Mouse (Mus musculus): ENCODE results near the gene Cwf19l1. TPM values are rescaled to one million over a fixed set of nuclear protein-coding genes. Genes with fewer than 3 reads are reported as not detected.
A peak's percentile ranks its signal among the peaks of the same experiment; 100 is the strongest.
"Not testable (repeated sequence)": the region's sequence is repeated elsewhere in the genome, so short reads cannot be mapped to it uniquely, and the experiment has no call there.

Cwf19l1 gene
- total RNA-seq, 2 experiments from 2014 or later, result 8.3 to 8.9 TPM

DNA sequence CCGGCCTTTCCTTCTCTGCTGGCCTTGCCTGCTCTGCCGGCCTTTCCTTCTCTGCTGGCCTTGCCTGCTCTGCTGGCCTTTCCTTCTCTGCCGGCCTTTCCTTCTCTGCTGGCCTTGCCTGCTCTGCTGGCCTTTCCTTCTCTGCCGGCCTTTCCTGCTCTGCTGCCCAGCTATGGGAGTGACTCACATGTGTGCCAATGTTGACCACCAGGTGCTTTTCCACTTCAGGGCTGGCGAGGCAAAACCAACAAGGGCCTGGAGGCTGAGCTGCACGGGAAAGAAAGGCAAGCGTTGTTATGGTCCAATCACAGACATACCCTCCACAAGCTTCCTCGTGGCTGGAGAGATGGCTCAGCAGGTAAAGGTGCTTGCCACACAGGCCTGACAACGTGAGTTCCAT, 15.0 kb downstream of the Cwf19l1 start:
- DNase-seq; intact Hi-C loops (cut with DNase I): not testable (repeated sequence)

DNA sequence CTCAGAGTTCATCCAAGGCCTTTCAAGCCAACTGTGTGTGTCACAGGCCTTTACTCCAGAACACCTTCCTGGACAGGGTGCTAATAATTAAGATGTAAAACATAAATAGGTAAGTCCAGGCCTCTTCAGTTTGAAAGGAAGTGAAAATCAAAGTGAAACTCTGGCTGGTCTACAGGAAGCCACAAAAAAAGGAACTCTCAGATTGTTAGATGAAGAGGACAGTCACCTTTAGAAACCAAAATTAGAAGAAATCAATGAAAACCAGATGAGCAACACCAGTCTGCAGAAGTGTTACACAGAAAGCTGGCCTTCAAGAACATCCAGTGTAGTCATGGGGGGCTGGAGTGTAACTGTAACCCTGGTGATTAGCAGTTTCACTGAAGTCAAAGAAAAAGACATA, 17.9 kb downstream of the Cwf19l1 start:
- no peak for DNase-seq
- intact Hi-C loops (cut with DNase I), result no loop called here

GRCm38 (mm10) chr19:44111706-44112105, 24.0 kb downstream of the Cwf19l1 start:
- intact Hi-C loops (cut with DNase I), result no loop called here
- no peak for DNase-seq

DNA sequence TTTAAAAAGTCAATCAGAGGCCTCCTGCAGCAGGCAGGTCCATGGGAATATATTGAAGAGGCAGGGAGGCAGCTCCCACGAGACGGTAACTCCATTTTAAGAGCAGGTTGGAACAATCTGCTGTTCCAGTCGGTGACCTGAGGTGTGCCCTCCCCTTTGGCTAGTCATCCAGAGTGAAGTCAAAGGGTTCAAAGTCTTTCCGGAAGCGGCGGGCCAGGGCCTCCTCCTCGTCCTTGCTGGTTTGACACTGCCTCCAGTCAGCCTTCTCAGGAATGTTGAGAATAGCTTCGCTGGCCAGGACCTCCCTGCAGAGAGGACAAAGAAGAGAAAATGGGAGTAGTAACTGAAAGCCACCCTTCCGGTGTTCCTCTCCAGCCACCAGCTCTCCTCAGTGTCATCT, 25.3 kb downstream of the Cwf19l1 start:
- no peak for DNase-seq
- intact Hi-C loops (cut with DNase I), result no loop called here

GRCm38 (mm10) chr19:44108996-44109395, 26.7 kb downstream of the Cwf19l1 start:
- DNase-seq, result no peak
- intact Hi-C loops (cut with DNase I), result no loop called here

DNA sequence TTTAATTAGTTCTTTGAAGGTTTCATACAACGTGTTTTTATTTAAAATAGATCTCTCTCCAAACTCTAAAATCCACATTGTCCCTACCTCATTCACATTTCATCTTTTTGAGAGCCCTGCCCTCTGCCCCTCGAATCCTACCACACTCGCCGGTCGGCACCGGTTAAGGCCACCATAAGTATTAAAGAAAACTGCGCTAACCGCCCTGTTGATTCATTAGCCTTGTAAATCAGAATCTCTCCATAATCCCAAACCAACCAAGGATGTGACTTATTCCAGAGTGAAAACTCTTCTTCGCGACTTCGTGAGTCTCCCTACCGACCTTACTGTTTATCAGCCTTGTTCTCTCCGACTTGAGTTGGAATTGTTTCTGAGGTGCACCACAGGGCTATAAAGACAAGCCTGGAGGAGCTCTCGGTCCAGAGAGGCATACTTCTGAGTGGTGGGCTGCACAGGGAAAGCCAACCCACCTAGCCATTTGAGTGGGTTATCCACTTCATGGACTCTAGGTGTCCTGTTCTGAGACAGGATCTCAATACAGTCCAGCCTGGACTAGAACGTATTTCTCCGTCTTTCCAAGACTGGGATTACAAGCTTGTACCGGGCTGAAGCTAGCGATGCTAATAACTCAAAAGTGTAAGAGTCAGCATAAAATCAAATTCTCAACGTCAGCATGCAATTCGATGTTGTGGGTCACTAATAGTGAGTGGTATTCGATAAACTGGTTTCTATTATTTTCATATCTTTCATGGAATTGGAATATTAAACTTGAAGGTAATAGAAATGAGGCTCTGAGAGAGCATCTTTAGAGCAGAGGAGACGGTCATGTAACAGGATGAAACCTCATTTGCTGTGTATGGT, 27.8 kb downstream of the Cwf19l1 start:
- peak in 1 of 2 experiments; percentile 10 for DNase-seq
- intact Hi-C loops (cut with DNase I), result loop anchor here (2.0 kb wide), 2 partner anchors 27 to 39 kb away; partner anchors contain the start of genes Cwf19l1 and Erlin1

DNA sequence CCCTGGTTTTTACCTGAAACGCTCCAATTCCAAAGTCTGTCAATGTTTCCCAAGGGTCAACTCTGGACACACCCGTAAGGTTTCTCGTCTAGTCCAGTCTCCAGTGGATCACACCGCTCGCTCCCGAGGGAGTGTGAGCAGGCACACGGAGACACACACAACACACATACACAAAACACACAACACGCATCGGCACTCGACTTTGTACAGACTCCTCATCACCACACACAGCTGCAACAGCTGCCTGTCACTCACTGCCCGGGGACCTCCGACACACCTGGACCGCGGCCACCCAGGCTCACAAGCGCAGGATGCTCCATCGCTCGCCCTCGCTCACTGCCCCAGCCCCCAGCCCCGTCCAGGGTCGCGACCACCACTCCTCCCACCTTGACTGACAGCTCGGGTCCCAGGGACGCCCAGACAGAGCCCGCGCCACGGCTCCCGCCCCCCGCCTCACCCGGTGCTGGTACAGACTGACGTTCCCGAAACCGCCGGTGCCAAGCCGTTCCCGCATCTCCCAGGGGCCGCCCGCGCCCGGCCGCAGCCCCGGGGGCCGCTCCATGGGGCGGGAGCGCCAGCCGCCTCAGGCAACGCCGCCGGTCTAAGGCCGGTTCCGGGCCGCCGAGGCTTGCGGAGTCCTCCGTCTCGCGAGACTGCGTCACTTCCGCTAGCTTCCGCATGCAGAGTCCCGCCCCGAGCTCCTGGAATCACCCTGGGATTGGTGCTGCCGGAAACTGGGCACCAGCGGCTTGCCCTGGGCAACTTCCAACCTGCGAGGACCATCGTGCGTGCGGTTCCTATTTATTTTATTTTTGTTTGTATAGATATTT, 28.6 kb downstream of the Cwf19l1 start, which contains the start of gene Chuk:
Chuk (minus strand) TSS at position 650 of the 830 bp plus-strand sequence.
- intact Hi-C loops (cut with DNase I), result loop anchor here (2.0 kb wide), 2 partner anchors 28 to 38 kb away; partner anchors contain the start of genes Cwf19l1 and Erlin1
- peak; percentile 96 to 98 for DNase-seq

- no peak for DNase-seq
- intact Hi-C loops (cut with DNase I), result no loop called here
Observed at GRCm38 (mm10) chr19:44104393-44104792, 31.3 kb downstream of the Cwf19l1 start.

- DNase-seq, result no peak
- intact Hi-C loops (cut with DNase I), result no loop called here
Observed at GRCm38 (mm10) chr19:44103001-44103400, 32.7 kb downstream of the Cwf19l1 start.

DNA sequence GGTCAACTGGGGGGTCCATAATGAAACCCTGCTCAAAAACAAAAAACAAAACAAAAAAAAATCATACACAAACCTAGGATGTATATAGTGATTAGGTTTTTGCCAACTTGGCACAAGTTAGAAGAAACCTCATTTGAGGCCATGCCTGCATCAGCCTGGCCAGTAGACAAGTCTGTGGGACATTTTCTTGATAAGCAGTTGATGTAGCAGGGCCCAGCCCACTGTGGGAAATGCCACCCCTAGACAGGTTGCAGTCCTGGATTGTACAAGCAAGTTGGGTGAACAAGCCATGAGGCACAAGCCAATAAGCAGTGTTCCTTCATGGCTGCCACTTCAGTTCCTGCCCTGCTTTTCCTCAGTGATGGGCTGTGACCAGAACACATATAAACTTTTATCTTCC, 34.8 kb downstream of the Cwf19l1 start:
- intact Hi-C loops (cut with DNase I), result no loop called here
- no peak for DNase-seq

- no peak for DNase-seq
- intact Hi-C loops (cut with DNase I), result no loop called here
Observed at GRCm38 (mm10) chr19:44086278-44086677, 49.4 kb downstream of the Cwf19l1 start.

GRCm38 (mm10) chr19:44080920-44081319, 54.8 kb downstream of the Cwf19l1 start:
- intact Hi-C loops (cut with DNase I), result no loop called here

GRCm38 (mm10) chr19:44080023-44080422, 55.7 kb downstream of the Cwf19l1 start:
- no peak for DNase-seq
- intact Hi-C loops (cut with DNase I), result no loop called here

More at GRCm38 (mm10) chr19:44080920-44081319, 54.8 kb downstream of the Cwf19l1 start:
- DNase-seq, result no peak

GRCm38 (mm10) chr19:44077024-44077423, 58.7 kb downstream of the Cwf19l1 start:
- intact Hi-C loops (cut with DNase I), result loop anchor here (10.0 kb wide), 1 partner anchor 322 kb away; the partner anchor contains the start of genes Cox15 and Cutc
- no peak for DNase-seq

GRCm38 (mm10) chr19:44076457-44076856, 59.2 kb downstream of the Cwf19l1 start:
- intact Hi-C loops (cut with DNase I), result loop anchor here (10.0 kb wide), 1 partner anchor 322 kb away; the partner anchor contains the start of genes Cox15 and Cutc
- DNase-seq, result no peak

DNA sequence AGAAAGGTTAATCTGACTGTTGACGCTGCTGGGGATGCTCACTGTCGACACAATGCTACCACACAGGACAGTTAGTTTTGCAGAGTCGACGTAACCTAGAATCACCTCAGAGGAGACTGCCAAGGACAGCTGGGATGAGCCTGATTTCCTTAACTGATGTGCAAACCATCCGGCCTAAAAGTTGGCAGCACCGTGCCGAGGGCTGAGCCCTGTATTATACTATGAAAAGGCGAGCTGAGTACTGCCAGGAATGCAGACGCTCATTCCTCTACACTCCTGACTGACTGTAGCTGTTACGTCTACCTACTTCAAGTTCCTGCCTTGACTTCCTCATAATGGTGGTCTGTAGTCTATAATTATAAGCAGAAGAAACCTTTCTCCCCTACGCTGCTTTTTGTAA, 60.7 kb downstream of the Cwf19l1 start:
- DNase-seq, result no peak
- intact Hi-C loops (cut with DNase I), result loop anchor here (10.0 kb wide), 1 partner anchor 320 kb away; the partner anchor contains the start of genes Cox15 and Cutc

GRCm38 (mm10) chr19:44071166-44071565, 64.5 kb downstream of the Cwf19l1 start:
- no peak for DNase-seq
- intact Hi-C loops (cut with DNase I), result loop anchor here (10.0 kb wide), 1 partner anchor 316 kb away; the partner anchor contains the start of genes Cox15 and Cutc

GRCm38 (mm10) chr19:44069914-44070232, 65.8 kb downstream of the Cwf19l1 start:
- DNase-seq, result no peak
- intact Hi-C loops (cut with DNase I), result loop anchor here (2.0 to 10.0 kb wide), 4 partner anchors 37 to 862 kb away; partner anchors contain the start of genes Chuk, Cox15, Cutc and Slf2

DNA sequence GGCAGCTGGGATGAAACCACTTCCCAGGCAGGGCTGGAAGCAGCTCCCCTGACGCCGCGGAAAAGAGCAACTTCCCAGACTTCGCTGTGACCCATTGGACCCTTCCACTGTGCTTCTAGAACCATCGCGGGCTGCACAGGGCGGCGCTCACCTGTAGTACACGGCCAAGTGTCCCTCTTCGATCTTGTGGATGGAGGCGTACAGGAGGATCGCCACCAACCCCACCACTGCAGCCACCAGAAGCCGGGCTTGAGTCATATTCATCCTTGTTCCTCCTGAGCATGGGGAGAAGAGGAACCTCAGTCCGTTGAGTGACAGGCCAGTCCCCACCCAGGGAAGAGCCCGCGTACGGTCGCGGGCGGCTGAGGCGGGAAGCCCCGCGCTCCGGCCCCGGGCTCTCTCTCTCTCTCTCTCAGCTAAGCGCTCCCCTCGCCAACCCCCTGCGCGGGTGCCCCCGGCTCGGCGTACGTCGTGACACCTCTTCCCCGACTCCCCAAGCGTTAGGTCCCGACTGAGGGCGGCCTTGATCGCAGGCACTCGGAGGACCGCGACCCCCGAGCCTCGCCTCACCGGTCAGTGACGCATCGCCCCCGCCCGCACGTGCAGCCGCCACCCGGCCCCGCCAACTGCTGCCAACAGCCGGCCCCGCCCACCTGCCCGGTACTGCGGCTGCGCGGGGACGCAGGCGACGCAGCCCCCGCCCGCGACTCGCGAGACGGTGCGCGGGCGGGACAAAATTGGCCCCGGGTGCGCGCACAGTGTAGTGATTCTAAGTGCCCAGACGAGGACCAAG, 66.4 kb downstream of the Cwf19l1 start, which contains the start of gene Erlin1:
Erlin1 (minus strand) TSS at position 665 of the 793 bp plus-strand sequence.
- intact Hi-C loops (cut with DNase I), result loop anchor here (2.0 to 10.0 kb wide), 3 partner anchors 37 to 863 kb away; partner anchors contain the start of genes Chuk and Slf2
- DNase-seq, result peak; percentile 93

DNA sequence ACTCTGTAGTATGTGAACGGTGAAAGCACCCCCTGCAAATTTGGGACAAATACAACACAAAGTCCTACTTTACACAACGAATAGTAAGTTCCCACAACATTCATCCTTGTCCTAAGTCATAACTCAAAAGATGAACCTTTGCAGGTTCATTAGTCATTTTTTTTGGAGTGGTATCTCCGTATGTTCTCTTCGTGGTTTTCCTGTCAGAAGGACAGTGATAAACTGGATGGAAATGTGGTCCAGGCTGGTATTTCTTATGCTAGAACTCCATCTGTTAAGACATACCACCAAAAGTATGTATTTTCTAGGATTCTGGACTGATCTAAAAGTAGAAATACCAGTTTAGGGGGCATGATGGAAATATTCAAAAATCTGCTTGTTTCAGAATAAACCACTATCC, 67.4 kb downstream of the Cwf19l1 start:
- intact Hi-C loops (cut with DNase I), result loop anchor here (2.0 to 10.0 kb wide), 3 partner anchors 39 to 864 kb away; partner anchors contain the start of genes Chuk and Slf2
- no peak for DNase-seq

All from heart, postnatal 36 days (tissue).